16 mouse cellular contexts compared by ENCODE assay signal in genomic region chr15:31908432-31908831, GRCm38 (mm10).
"Had no signal": no experiment of that assay in that cellular context is flagged by ENCODE, and none has a peak within 500 bp of the region (broad histone marks: within the 10 kb centered on the region; RNA-seq: fewer than 3 reads in every experiment).

No protein-coding gene starts in this region.

- H3K27me3 ChIP-seq: neural tube, embryonic 13.5 days; neural tube, embryonic 15.5 days; stomach, embryonic 15.5 days had no signal

- H3K4me1 ChIP-seq: neural tube, embryonic 13.5 days; neural tube, embryonic 15.5 days; stomach, embryonic 15.5 days had no signal

- H3K9ac ChIP-seq: neural tube, embryonic 13.5 days; neural tube, embryonic 15.5 days; stomach, embryonic 15.5 days had no signal

- H3K27ac ChIP-seq: neural tube, embryonic 13.5 days; neural tube, embryonic 15.5 days; stomach, embryonic 15.5 days; stomach, postnatal 0 days had no signal

- DNase-seq: retina, postnatal 1 day; right cerebral cortex, adult 18-20 months; right cerebral cortex, postnatal 14 days; right cerebral cortex, postnatal 25 days; right cerebral cortex, postnatal 4 days; spleen, adult 18-20 months; thymus, adult 18-20 months; thymus, adult 2 months; thymus, postnatal 14 days; thymus, postnatal 25 days; thymus, postnatal 36 days; thymus, postnatal 4 days had no signal

- H3K4me2 ChIP-seq: neural tube, embryonic 13.5 days; neural tube, embryonic 15.5 days; stomach, embryonic 15.5 days had no signal

- H3K4me3 ChIP-seq: neural tube, embryonic 13.5 days; neural tube, embryonic 15.5 days; stomach, embryonic 15.5 days had no signal

- H3K36me3 ChIP-seq: neural tube, embryonic 13.5 days; neural tube, embryonic 15.5 days; stomach, embryonic 15.5 days had no signal

- H3K9me3 ChIP-seq: neural tube, embryonic 13.5 days; neural tube, embryonic 15.5 days; stomach, embryonic 15.5 days had no signal
